Mouse (Mus musculus) intestine, postnatal 0 days (tissue): ENCODE results near the gene Thoc6. TPM values are rescaled to one million over a fixed set of nuclear protein-coding genes. Genes with fewer than 3 reads are reported as not detected.

Experiments used
- ATAC-seq: fragments of 200-750 bp; cut with Nextera tagmentation; 2 replicates; pipeline ENCODE4 v1.8.0; 2017; ENCODE audit warnings: mild to moderate bottlenecking, moderate TSS enrichment, moderate library complexity
- H3K27ac ChIP-seq: fragments of 300-500 bp; sonication (generic); 2 replicates; pipeline ENCODE4 v1.5.1; 2014; ENCODE audit warnings: mild to moderate bottlenecking, low read depth, low read length, moderate library complexity
- H3K27me3 ChIP-seq: fragments of 300-500 bp; sonication (generic); replicated peaks from 2 replicates; pipeline ENCODE4 v1.6.1; 2014; ENCODE audit warnings: low read length, mixed read lengths; ENCODE audit not compliant: control insufficient read depth, insufficient read depth
- H3K36me3 ChIP-seq: fragments of 300-500 bp; sonication (generic); 2 replicates; pipeline ENCODE4 v1.6.1; 2014; ENCODE audit warnings: mild to moderate bottlenecking, moderate library complexity; ENCODE audit not compliant: control insufficient read depth, insufficient read depth
- H3K4me1 ChIP-seq: fragments of 300-500 bp; sonication (generic); replicated peaks from 2 replicates; pipeline ENCODE4 v1.6.1; 2014; ENCODE audit warnings: antibody characterized with exemption, low read length, mixed read lengths; ENCODE audit not compliant: control insufficient read depth, insufficient read depth
- H3K4me2 ChIP-seq: fragments of 300-500 bp; sonication (generic); replicated peaks from 2 replicates; pipeline ENCODE4 v1.6.1; 2014; ENCODE audit warnings: low read depth, mild to moderate bottlenecking, moderate library complexity
- H3K4me3 ChIP-seq: fragments of 300-500 bp; sonication (generic); 2 replicates; pipeline ENCODE4 v1.5.1; 2014; ENCODE audit warnings: low read depth, low read length
- H3K9ac ChIP-seq: fragments of 300-500 bp; sonication (generic); 2 replicates; pipeline ENCODE4 v1.6.1; 2014; ENCODE audit warnings: mild to moderate bottlenecking, low read depth, low read length
- H3K9me3 ChIP-seq: fragments of 300-500 bp; sonication (generic); 2 replicates; pipeline ENCODE4 v1.6.1; 2016; ENCODE audit warnings: mixed run types; ENCODE audit not compliant: control insufficient read depth
- CTCF ChIP-seq: sonication (generic); IDR thresholded peaks from 2 replicates; pipeline ENCODE4 v1.5.1; 2016; ENCODE audit warnings: low read depth, mild to moderate bottlenecking, control low read depth, antibody characterized with exemption, moderate library complexity
- WGBS: fragments of 180-500 bp; shearing (Covaris S2); extraction: QIAGEN DNeasy Blood & Tissue Kit; methylation state at CpG from one replicate; pipeline ENCODE4 v1.1.7; 2014; 5-methylcytosine and 5-hydroxymethylcytosine counted together
- polyA plus RNA-seq: library from polyadenylated mRNA; unstranded; fragments of >200 nt; fragmentation: Nextera tagmentation; extraction: Ambion mirVana; gene quantifications from 2 replicates; pipeline ENCODE4 v1.2.1, GENCODE M21; 2015

The Thoc6 gene
- polyA plus RNA-seq, 1 experiment from 2014 or later: 15.5 TPM

DNA sequence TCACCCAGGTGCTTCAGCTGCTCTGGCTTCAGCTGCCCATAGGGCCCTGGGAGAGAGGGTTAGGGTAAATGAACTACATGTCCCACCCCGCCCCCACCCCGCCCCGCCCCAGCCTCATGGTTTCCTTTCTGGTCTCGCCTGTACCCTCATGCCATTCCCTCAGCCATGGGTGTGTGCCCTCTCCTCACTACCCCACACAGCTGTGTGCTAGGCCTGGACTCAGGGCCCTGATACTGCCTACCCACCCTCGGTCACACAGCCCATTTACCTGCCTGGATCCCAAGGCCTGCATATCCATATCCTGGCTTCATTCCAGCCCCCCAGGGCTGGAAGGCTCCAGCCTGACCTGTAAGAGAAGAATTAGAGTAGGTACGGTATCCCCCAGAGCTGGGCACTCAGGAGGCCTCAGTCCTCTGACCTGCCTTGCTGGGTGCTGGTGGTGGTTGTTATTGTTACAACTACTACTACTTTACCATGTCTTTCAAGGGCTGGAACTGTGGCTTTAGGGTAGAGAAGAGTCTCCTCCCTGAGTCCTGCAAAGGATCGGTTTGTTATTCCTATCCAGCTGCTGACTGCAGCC is 31.9 kb upstream of the Thoc6 start:
- Histone ChIP-seq H3K36me3 (no peaks in the 10 kb centered on the region), H3K9me3 (no peaks in the 10 kb centered on the region), H3K4me3 (no peak overlapping the region), H3K4me2 (no peak overlapping the region), H3K27ac (no peak overlapping the region), H3K9ac (no peak overlapping the region), H3K4me1 (no peaks in the 10 kb centered on the region), H3K27me3 (no peaks in the 10 kb centered on the region)
- TF ChIP-seq CTCF: no peak
- 76% methylated on average over 7 of the region's 7 CpGs for WGBS
- no peak for ATAC-seq

DNA sequence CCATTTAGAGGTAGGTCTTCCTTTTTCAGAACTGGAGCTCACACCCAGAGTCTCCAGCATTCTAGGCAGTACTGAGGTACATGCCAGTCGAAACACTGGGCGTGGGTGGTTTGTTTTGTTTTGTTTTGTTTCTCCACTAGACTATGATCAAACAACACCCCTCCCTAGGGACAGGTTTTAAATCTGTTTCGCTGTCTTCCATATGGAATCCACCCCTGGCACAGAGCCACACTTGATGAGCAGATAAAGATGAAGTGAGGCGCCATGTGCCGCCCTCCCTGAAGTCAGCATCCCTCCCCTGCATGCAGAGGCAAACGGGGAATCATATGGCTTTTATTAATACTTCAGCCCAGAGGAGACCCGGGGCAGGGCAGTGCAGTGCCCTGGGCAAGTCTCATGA is 31.1 kb upstream of the Thoc6 start:
- TF ChIP-seq CTCF: no peak
- ATAC-seq: no peak
- 55% methylated on average over 7 of the region's 7 CpGs for WGBS
- H3K4me1 ChIP-seq: no peaks in the 10 kb centered on the region; the same call in 1 of the 2 replicates
- no peaks in the 10 kb centered on the region for H3K9me3 ChIP-seq
- H3K4me2 ChIP-seq: no peak overlapping the region
- H3K36me3 ChIP-seq: no peaks in the 10 kb centered on the region
- H3K27me3 ChIP-seq: no peaks in the 10 kb centered on the region
- no peak overlapping the region for H3K4me3 ChIP-seq
- no peak overlapping the region for H3K27ac ChIP-seq
- H3K9ac ChIP-seq: no peak overlapping the region

DNA sequence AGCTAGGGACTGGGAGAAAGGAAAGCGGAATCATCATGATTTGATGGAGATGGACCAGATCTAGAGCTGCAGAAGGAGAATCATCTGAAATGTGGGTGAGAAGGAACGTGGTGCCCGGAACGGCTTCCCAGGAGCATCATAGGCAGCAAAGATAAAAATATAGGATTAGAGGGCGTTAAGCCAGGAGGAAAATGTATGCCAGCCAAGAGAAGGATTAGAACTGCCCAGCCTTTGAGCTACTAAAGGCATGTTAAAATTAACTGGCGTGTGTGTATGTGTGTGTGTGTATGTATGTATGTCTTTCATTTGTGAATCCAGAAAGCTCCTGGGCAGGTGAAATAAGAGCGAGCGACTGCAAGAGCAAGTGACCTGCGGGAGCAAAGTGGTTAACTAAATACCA is 29.6 kb upstream of the Thoc6 start:
- ATAC-seq: no peak
- Histone ChIP-seq H3K36me3 (no peaks in the 10 kb centered on the region), H3K27ac (no peak overlapping the region), H3K4me1 (no peaks in the 10 kb centered on the region; the same call in 1 of the 2 replicates), H3K9ac (no peak overlapping the region), H3K4me3 (no peak overlapping the region), H3K4me2 (no peak overlapping the region), H3K27me3 (peaks cover under 1% of the 10 kb centered on the region; the same call in 1 of the 2 replicates), H3K9me3 (no peaks in the 10 kb centered on the region)
- 85% methylated on average over 9 of the region's 9 CpGs for WGBS
- no peak for TF ChIP-seq CTCF

DNA sequence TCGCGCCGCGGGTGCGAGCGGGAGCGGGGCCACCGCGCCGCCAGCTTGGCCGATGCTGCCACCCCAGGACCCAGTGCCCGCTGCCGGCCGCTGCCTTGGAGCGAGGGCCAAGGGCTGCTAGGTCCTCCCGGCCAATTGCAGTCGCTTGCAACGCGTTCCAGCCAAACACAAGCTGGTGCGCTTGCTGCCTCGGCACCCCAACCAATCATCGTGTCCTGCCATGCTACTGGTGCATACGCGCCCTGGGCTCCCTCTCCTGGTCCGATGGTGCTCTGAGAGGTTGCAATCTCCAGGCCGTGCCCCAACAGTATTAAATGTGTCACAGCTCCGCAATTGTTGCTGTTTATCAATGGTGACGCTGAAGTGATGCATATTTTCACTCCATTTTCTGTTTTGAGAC is 26.4 kb upstream of the Thoc6 start:
- peak; percentile 92 for TF ChIP-seq CTCF
- 0 out of 2 replicates have a peak overlapping the region, but pooled peaks have one; percentile 40 for H3K9ac ChIP-seq
- peak overlapping the region; percentile 100 for H3K4me2 ChIP-seq
- H3K4me1 ChIP-seq: no peaks in the 10 kb centered on the region; the same call in 1 of the 2 replicates
- 1% methylated on average over 17 of the region's 28 CpGs for WGBS
- H3K27me3 ChIP-seq: peaks cover 3% of the 10 kb centered on the region; the same call in 1 of the 2 replicates
- no peaks in the 10 kb centered on the region for H3K9me3 ChIP-seq
- peak; percentile 94 for ATAC-seq
- peak overlapping the region; percentile 67 for H3K4me3 ChIP-seq
- no peak overlapping the region for H3K27ac ChIP-seq
- H3K36me3 ChIP-seq: no peaks in the 10 kb centered on the region

DNA sequence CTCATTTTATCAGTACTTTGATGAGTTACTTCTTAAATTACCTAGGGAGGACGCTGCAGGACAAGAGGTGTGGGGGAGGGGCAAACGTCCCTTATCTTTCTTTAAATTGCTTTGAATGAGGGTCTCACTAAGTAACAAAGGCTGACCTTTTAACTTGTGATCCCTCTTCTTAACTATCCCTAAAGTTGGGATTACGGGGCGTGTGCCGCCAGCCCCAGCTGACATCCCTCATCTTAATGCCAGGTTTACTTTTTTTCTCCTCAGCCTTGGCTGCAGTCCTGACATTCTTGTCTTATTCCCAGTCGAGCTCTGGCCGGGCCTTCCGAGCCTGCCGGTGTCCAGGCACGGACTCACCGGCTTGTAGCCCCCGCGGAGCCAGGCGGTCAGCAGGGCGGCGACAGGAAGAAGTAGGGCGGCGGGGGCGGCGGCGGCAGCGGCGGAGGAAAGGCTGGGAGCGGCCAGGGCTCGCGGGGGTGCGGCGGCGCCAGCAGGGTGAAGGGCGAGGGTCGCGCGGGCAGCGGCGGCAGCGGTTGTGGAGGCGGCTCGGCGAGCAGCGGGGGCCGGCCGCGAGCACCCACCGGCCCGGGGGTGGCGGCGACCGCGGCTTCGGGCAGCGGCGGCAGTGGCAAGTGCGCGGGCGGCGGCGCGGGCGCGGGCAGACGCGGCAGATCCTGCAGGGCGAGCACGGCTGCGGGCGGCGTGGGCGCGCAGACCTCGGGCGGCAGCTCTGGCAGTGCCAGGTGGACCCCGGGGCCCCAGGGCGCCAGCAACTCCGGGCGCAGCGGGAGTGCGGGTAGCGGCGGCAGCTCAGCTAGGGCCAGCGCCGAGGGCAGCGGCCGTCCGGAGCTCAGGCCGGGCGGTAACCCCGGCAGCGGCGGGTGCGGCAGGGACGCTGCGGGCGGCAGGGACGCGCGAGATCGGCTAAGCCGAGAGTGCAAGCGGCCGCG is 25.7 kb upstream of the Thoc6 start:
- H3K36me3 ChIP-seq: no peaks in the 10 kb centered on the region
- H3K4me3 ChIP-seq: peak overlapping the region; percentile 67
- no peak overlapping the region for H3K27ac ChIP-seq
- no peaks in the 10 kb centered on the region; the same call in 1 of the 2 replicates for H3K4me1 ChIP-seq
- WGBS: under 1% methylated on average over 71 of the region's 101 CpGs
- peak overlapping the region; percentile 100 for H3K4me2 ChIP-seq
- H3K27me3 ChIP-seq: peaks cover 3% of the 10 kb centered on the region; the same call in 1 of the 2 replicates
- peak; percentile 51 for ATAC-seq
- H3K9me3 ChIP-seq: no peaks in the 10 kb centered on the region
- peak overlapping the region; percentile 40; the same call in 1 of the 2 replicates for H3K9ac ChIP-seq
- peak; percentile 18; the same call in 1 of the 2 replicates for TF ChIP-seq CTCF

DNA sequence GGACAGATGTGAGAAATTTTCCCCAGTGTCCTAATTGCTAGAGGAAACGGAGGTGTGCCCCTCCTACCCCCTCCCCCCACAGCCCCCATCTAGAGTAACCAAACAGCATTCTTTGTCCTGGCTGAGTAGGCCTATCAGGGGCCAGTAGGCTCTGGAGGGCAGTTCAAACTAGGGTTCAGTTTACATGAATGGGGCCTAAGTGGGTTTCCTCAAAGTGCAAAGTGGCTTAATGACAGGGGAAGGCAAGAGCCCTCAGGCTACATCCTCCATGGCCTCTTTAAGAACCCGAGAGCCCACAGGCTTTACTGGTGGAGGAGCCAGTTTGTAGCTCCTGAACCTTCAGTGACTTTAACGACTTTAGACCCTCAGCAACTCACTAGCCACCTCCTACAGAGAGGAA is 22.1 kb upstream of the Thoc6 start:
- no peak for TF ChIP-seq CTCF
- Histone ChIP-seq H3K4me3 (no peak overlapping the region), H3K4me1 (no peaks in the 10 kb centered on the region; the same call in 1 of the 2 replicates), H3K9ac (no peak overlapping the region), H3K36me3 (no peaks in the 10 kb centered on the region), H3K9me3 (no peaks in the 10 kb centered on the region), H3K4me2 (no peak overlapping the region), H3K27me3 (peaks cover 3% of the 10 kb centered on the region; the same call in 1 of the 2 replicates), H3K27ac (no peak overlapping the region)
- 43% methylated on average over 3 of the region's 3 CpGs for WGBS
- ATAC-seq: no peak
